Mouse (Mus musculus) myocyte (in vitro differentiated cells): ENCODE measurements at regions not wholly inside any gene's neighbourhood (a gene's known extent, or its start where the extent isn't known, plus 50 kb on each side); places are given as distances from the start of the nearest gene placed in this dataset.

ENCODE experiments used
- POLR2A ChIP-seq: IDR thresholded peaks from one replicate; pipeline ENCODE4 v1.6.1; 2011; ENCODE audit warnings: low read depth, mild to moderate bottlenecking, control low read depth, moderate library complexity; ENCODE audit not compliant: insufficient read length
- REST ChIP-seq: IDR thresholded peaks from one replicate; pipeline ENCODE4 v1.6.1; 2011; ENCODE audit warnings: mild to moderate bottlenecking, control low read depth, moderate library complexity; ENCODE audit not compliant: insufficient read depth, insufficient read length
- SRF ChIP-seq: IDR thresholded peaks from one replicate; pipeline ENCODE4 v1.6.1; 2011; ENCODE audit warnings: low read depth; ENCODE audit not compliant: control insufficient read depth, insufficient read length
- TCF12 ChIP-seq: IDR thresholded peaks from one replicate; pipeline ENCODE4 v1.6.1; 2011; ENCODE audit warnings: mild to moderate bottlenecking, control low read depth; ENCODE audit not compliant: poor library complexity, insufficient read depth, severe bottlenecking

- TF ChIP-seq POLR2A (no peak), REST (no peak), TCF12 (no peak), SRF (no peak)
Measured at GRCm38 (mm10) chr14:14634021-14634420, 68.1 kb upstream of the Slc4a7 start.
